Mouse (Mus musculus) B cell, adult (primary cell): ENCODE measurements around the gene Mok. TPM values are rescaled to one million over a fixed set of nuclear protein-coding genes. Genes with fewer than 3 reads are reported as not detected.

Source experiments
- total RNA-seq: library from RNA; stranded (reverse); gene quantifications from 4 replicates; pipeline ENCODE4 v1.2.4, GENCODE M21; 2023; ENCODE audit not compliant: inconsistent age

The Mok gene
- 0.32 to 0.60 TPM in 2 of 4 replicates, not detected in the others for total RNA-seq

GRCm38 (mm10) chr12:110840348-110841198, at the start of gene Mok:
TSS of gene Mok (minus strand) at chr12:110840939.

DNA sequence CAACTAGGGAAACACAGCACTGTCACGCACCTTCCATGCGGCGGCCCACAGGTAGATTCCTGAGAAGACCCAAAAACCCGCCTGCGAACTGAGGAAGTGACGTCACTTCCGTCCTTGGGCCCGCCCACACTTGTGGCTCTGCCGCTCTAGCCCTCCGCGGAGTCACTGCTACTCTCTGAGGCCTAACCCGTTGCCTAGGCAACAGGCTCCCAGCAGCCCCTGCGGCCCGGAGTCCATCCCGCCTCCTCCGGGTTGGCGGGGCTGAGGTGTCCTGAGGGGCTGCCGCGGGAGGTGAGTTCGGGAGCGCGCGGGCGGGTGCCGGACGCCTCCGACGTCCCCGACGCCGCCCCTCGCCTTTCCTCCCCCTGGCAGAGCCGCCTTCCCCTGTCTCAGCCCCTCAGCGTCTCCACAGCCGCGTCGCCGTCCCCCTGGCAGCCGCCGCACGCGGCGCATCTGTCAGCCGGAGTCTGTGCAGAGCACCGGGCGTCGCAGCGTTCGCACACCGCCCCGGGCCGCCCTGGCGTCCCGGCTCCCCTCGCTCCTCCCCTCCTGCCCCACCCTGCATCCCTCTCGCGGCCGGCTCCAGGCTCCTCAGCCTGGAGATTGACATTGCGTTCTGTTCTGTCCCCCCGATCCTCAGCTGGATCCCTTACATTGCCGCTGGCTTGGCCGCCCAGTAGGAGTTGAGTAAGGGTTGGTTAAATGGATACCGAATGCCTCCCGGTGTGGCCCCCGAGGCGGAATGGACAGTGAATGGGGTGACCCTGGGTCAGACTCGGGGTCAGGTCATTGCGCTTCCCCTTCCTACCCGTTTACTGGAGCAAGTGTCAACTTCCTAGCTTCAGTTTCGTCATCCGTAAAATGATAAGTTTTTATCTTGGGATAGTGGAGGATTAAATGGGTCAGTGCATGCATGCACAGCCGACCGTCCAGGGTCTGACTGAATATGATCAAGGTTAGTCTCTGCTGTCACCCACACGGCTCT, 48.6 kb upstream of the Mok start, which contains the start of the genes Cinp and Tecpr2:
Gene Cinp (minus strand): TSS at position 110 of the 985 bp plus-strand sequence.
Gene Tecpr2 (plus strand): TSS at position 229 of the 985 bp plus-strand sequence.

GRCm38 (mm10) chr12:110850010-110850928, 9.5 kb upstream of the Mok start, which contains the start of gene Zfp839:
TSS of gene Zfp839 (plus strand) at chr12:110850253.

Other genes starting within 250 kb of the Mok start
- 128 to 155 TPM (median 138 TPM) in 4 replicates for gene Dync1h1, start 239.5 kb downstream of the Mok start, total RNA-seq
- gene 1700001K19Rik, start 158.3 kb downstream of the Mok start, total RNA-seq, result 0.57 to 0.74 TPM in 2 of 4 replicates, not detected in the others
- gene Hsp90aa1, start 138.2 kb downstream of the Mok start, total RNA-seq, result 475 to 619 TPM (median 576 TPM) in 4 replicates
- gene Wdr20, start 103.0 kb downstream of the Mok start, total RNA-seq, result 50.2 to 67.3 TPM (median 55.7 TPM) in 4 replicates
- 14.2 to 16.5 TPM (median 15.6 TPM) in 4 replicates for gene Zfp839, start 9.3 kb upstream of the Mok start, total RNA-seq
- gene Cinp, start 48.2 kb upstream of the Mok start, total RNA-seq, result 24.3 to 28.4 TPM (median 26.8 TPM) in 4 replicates
- gene Tecpr2, start 48.3 kb upstream of the Mok start, total RNA-seq, result 5.4 to 6.0 TPM (median 5.7 TPM) in 4 replicates
- 12.3 to 13.4 TPM (median 12.9 TPM) in 4 replicates for gene Ankrd9, start 138.1 kb upstream of the Mok start, total RNA-seq
- gene Rcor1, start 198.4 kb upstream of the Mok start, total RNA-seq, result 36.2 to 41.6 TPM (median 36.7 TPM) in 4 replicates